Comparison of ENCODE assay signal across 21 mouse cellular contexts in the genomic region with DNA sequence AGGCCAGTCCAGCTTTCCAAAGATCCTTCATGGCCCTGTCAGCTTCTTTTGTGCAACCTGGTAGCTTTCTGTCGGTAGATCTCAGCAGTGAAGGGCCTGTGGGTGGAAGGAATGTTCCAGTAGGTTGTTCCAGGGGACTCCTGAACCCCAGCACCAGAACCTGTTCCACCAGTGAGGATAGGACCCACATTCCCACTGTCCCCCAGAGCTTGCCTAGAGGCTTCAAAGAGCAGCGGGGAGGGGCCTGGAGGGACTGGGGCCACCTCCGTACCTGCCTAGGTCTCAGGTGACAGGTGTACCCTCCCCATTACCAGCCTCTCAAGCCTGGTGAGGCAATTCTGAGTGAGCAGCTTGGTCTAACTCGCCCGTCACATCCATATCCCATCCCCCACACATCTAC. TPM values are rescaled to one million over a fixed set of nuclear protein-coding genes. Genes with fewer than 3 reads are reported as not detected.
DNase-seq lines count a peak whose midpoint lies in the region; ATAC-seq and TF ChIP-seq lines count a peak whose summit lies in the region.
"Had no signal": no experiment of that assay in that cellular context is flagged by ENCODE, and none has a peak within 500 bp of the region (broad histone marks: within the 10 kb centered on the region; RNA-seq: fewer than 3 reads in every experiment).

No protein-coding gene starts in this region.

- intact Hi-C loops in heart, postnatal 36 days (cut with DNase I) = no loop called here

- H3K4me2 ChIP-seq in embryonic facial prominence, embryonic 14.5 days (ENCODE audit: low read depth, low read length) = no peak overlapping the region
- H3K4me2 ChIP-seq in heart, embryonic 12.5 days = no peak overlapping the region
- no peak overlapping the region for H3K4me2 ChIP-seq in lung, embryonic 16.5 days (ENCODE audit: low read depth, low read length)
- H3K4me2 ChIP-seq: embryonic facial prominence, embryonic 12.5 days; hindbrain, embryonic 12.5 days had no signal

- H3K4me1 ChIP-seq in embryonic facial prominence, embryonic 14.5 days (ENCODE audit: control insufficient read depth, insufficient read depth, low read length) = no peaks in the 10 kb centered on the region
- peaks cover 49% of the 10 kb centered on the region for H3K4me1 ChIP-seq in embryonic facial prominence, embryonic 10.5 days
- peaks cover 37% of the 10 kb centered on the region for H3K4me1 ChIP-seq in heart, embryonic 12.5 days (replicated peaks)
- H3K4me1 ChIP-seq in lung, embryonic 16.5 days (replicated peaks; ENCODE audit: control insufficient read depth, insufficient read depth, low read length) = peaks cover 6% of the 10 kb centered on the region; the same call in 1 of the 2 replicates
- no peaks in the 10 kb centered on the region for H3K4me1 ChIP-seq in lung, adult 2 months (ENCODE audit: control insufficient read depth, insufficient read depth, low read length)
- H3K4me1 ChIP-seq: embryonic facial prominence, embryonic 12.5 days had no signal

- H3K36me3 ChIP-seq in embryonic facial prominence, embryonic 14.5 days (ENCODE audit: control insufficient read depth, insufficient read depth, low read length) = no peaks in the 10 kb centered on the region
- H3K36me3 ChIP-seq in embryonic facial prominence, embryonic 10.5 days (replicated peaks) = no peaks in the 10 kb centered on the region
- H3K36me3 ChIP-seq in heart, embryonic 12.5 days = no peaks in the 10 kb centered on the region
- no peaks in the 10 kb centered on the region for H3K36me3 ChIP-seq in lung, embryonic 16.5 days (ENCODE audit: control insufficient read depth, insufficient read depth, low read length)
- H3K36me3 ChIP-seq: embryonic facial prominence, embryonic 12.5 days; hindbrain, embryonic 12.5 days had no signal

- H3K27me3 ChIP-seq in embryonic facial prominence, embryonic 14.5 days (replicated peaks; ENCODE audit: control insufficient read depth, insufficient read depth, low read length) = no peaks in the 10 kb centered on the region; the same call in 1 of the 2 replicates
- H3K27me3 ChIP-seq in embryonic facial prominence, embryonic 10.5 days (replicated peaks; ENCODE audit: low read depth, poor library complexity, severe bottlenecking) = peaks cover 35% of the 10 kb centered on the region
- no peaks in the 10 kb centered on the region for H3K27me3 ChIP-seq in heart, embryonic 12.5 days (replicated peaks)
- H3K27me3 ChIP-seq in lung, embryonic 16.5 days (ENCODE audit: control insufficient read depth, insufficient read depth, low read depth, low read length) = no peaks in the 10 kb centered on the region
- H3K27me3 ChIP-seq: embryonic facial prominence, embryonic 12.5 days had no signal

- no peak for TF ChIP-seq POLR2A in lung, adult 2 months (IDR thresholded peaks at IDR 0.05; ENCODE audit: borderline replicate concordance, extremely low read depth, low read depth, low read length)

- ATAC-seq in embryonic facial prominence, embryonic 14.5 days (ENCODE audit: low read depth) = peak; percentile 32; the same call in 1 of the 2 replicates
- ATAC-seq in heart, embryonic 12.5 days (ENCODE audit: insufficient number of reproducible peaks, low FRiP score) = no peak
- peak; percentile 41 for ATAC-seq in lung, embryonic 16.5 days (ENCODE audit: low read depth)
- ATAC-seq in erythroid progenitor cell, adult 5-6 weeks (replicated peaks; ENCODE audit: low FRiP score, poor library complexity, severe bottlenecking) = no peak
- ATAC-seq: forebrain, embryonic 16.5 days; hindbrain, embryonic 16.5 days; inflammation-experienced regulatory T-cells, adult 6 months; intestine, postnatal 0 days had no signal

- no peak overlapping the region for H3K9ac ChIP-seq in embryonic facial prominence, embryonic 14.5 days (ENCODE audit: low read depth, low read length)
- no peak overlapping the region for H3K9ac ChIP-seq in heart, embryonic 12.5 days
- no peak overlapping the region for H3K9ac ChIP-seq in lung, embryonic 16.5 days (ENCODE audit: low read length)
- H3K9ac ChIP-seq: embryonic facial prominence, embryonic 12.5 days; hindbrain, embryonic 12.5 days had no signal

- H3K9me3 ChIP-seq in embryonic facial prominence, embryonic 14.5 days (ENCODE audit: control insufficient read depth, low read length) = no peaks in the 10 kb centered on the region
- no peaks in the 10 kb centered on the region for H3K9me3 ChIP-seq in embryonic facial prominence, embryonic 10.5 days
- no peaks in the 10 kb centered on the region for H3K9me3 ChIP-seq in heart, embryonic 12.5 days (replicated peaks)
- no peaks in the 10 kb centered on the region for H3K9me3 ChIP-seq in lung, embryonic 16.5 days (ENCODE audit: control insufficient read depth, low read length)
- H3K9me3 ChIP-seq: embryonic facial prominence, embryonic 12.5 days; hindbrain, embryonic 12.5 days had no signal

- no peak overlapping the region for H3K27ac ChIP-seq in embryonic facial prominence, embryonic 14.5 days (replicated peaks; ENCODE audit: low read depth, low read length)
- H3K27ac ChIP-seq in embryonic facial prominence, embryonic 10.5 days (replicated peaks) = no peak overlapping the region; the same call in 1 of the 2 replicates
- H3K27ac ChIP-seq in heart, embryonic 12.5 days (ENCODE audit: poor library complexity, severe bottlenecking) = peak overlapping the region; percentile 78; the same call in 1 of the 2 replicates
- no peak overlapping the region; the same call in 1 of the 2 replicates for H3K27ac ChIP-seq in lung, embryonic 16.5 days (ENCODE audit: low read length)
- H3K27ac ChIP-seq: embryonic facial prominence, embryonic 12.5 days; hindbrain, embryonic 12.5 days had no signal

- 60% methylated on average over 4 of the region's 5 CpGs for WGBS in embryonic facial prominence, embryonic 14.5 days
- 70% methylated on average over 5 of the region's 5 CpGs for WGBS in embryonic facial prominence, embryonic 10.5 days
- 70% methylated on average over 5 of the region's 5 CpGs for WGBS in heart, embryonic 12.5 days
- 44% methylated on average over 5 of the region's 5 CpGs for WGBS in lung, embryonic 16.5 days
- 64% methylated on average over 5 of the region's 5 CpGs for WGBS in lung, adult 2 months

- no peak for TF ChIP-seq CTCF in lung, adult 2 months (IDR thresholded peaks at IDR 0.05; ENCODE audit: insufficient read depth, low read length)

- DNase-seq in embryonic facial prominence, embryonic 14.5 days (ENCODE audit: low spot score) = peak; percentile 12
- DNase-seq in embryonic facial prominence, embryonic 10.5 days (ENCODE audit: low spot score) = no peak
- no peak for DNase-seq in heart, postnatal 36 days
- DNase-seq in lung, adult 2 months = no peak
- DNase-seq: adrenal gland, postnatal 10 days; cerebellum, adult 11 months; cerebellum, adult 8-10 months; cerebellum, postnatal 14 days; embryo, embryonic 11 days; gastrocnemius, postnatal 10 days; heart, adult 18-20 months had no signal

- H3K4me3 ChIP-seq in embryonic facial prominence, embryonic 14.5 days (ENCODE audit: low read depth, low read length) = no peak overlapping the region
- no peak overlapping the region for H3K4me3 ChIP-seq in embryonic facial prominence, embryonic 10.5 days
- H3K4me3 ChIP-seq in heart, embryonic 12.5 days = no peak overlapping the region
- no peak overlapping the region for H3K4me3 ChIP-seq in lung, embryonic 16.5 days (ENCODE audit: low read length)
- no peak overlapping the region for H3K4me3 ChIP-seq in lung, adult 2 months (replicated peaks; ENCODE audit: extremely low read depth, low read depth, low read length)
- H3K4me3 ChIP-seq: embryonic facial prominence, embryonic 12.5 days; hindbrain, embryonic 12.5 days had no signal

RNA-seq across cellular contexts. Expression of a gene that starts 6.0 kb away (rescaled TPM):
- polyA plus RNA-seq in embryonic facial prominence, embryonic 14.5 days (2014; fragmentation: Nextera tagmentation; extraction: Ambion mirVana) = 1.6 and 2.2 TPM in 2 replicates
- 2.1 and 2.4 TPM in 2 replicates for polyA plus RNA-seq in embryonic facial prominence, embryonic 10.5 days (2016; fragmentation: Nextera tagmentation; extraction: Ambion mirVana)
- polyA plus RNA-seq in heart, embryonic 12.5 days (2016; fragmentation: Nextera tagmentation; extraction: Ambion mirVana) = 13.5 TPM in 2 replicates
- total RNA-seq in heart, postnatal 36 days (2021) = 1 to 10 TPM; 7.3 to 9.3 TPM
- 2.9 and 3.2 TPM in 2 replicates for polyA plus RNA-seq in lung, embryonic 16.5 days (2015; fragmentation: Nextera tagmentation; extraction: Ambion mirVana)
- 3.0 and 4.3 TPM in 2 replicates for polyA plus RNA-seq in lung, adult 2 months (2012; rRNA removed)
- total RNA-seq in erythroid progenitor cell, adult 5-6 weeks (2015; ENCODE audit: low replicate concordance) = not detected in 2 replicates
- total RNA-seq in erythroid progenitor cell, adult 5-6 weeks (2017; ENCODE audit: low replicate concordance) = not detected in 2 replicates
- total RNA-seq: MEL had no signal

RNA-seq across cellular contexts. Expression of a gene that starts 22.8 kb away (rescaled TPM):
- polyA plus RNA-seq in embryonic facial prominence, embryonic 14.5 days (2014; fragmentation: Nextera tagmentation; extraction: Ambion mirVana) = 33.3 and 37.8 TPM in 2 replicates
- 48.3 and 51.5 TPM in 2 replicates for polyA plus RNA-seq in embryonic facial prominence, embryonic 10.5 days (2016; fragmentation: Nextera tagmentation; extraction: Ambion mirVana)
- 46.5 and 48.2 TPM in 2 replicates for polyA plus RNA-seq in heart, embryonic 12.5 days (2016; fragmentation: Nextera tagmentation; extraction: Ambion mirVana)
- total RNA-seq in heart, postnatal 36 days (2021) = 10 to 100 TPM; 26.2 to 26.6 TPM
- polyA plus RNA-seq in lung, embryonic 16.5 days (2015; fragmentation: Nextera tagmentation; extraction: Ambion mirVana) = 45.6 and 49.6 TPM in 2 replicates
- 21.2 and 21.5 TPM in 2 replicates for polyA plus RNA-seq in lung, adult 2 months (2012; rRNA removed)
- 12.2 and 13.3 TPM in 2 replicates for total RNA-seq in erythroid progenitor cell, adult 5-6 weeks (2015; ENCODE audit: low replicate concordance)
- total RNA-seq in erythroid progenitor cell, adult 5-6 weeks (2017; ENCODE audit: low replicate concordance) = 9.6 and 13.5 TPM in 2 replicates

Comparison
In these comparisons a context has a peak if more than half of its experiments do, and no peak if none do; other contexts are left out.
1. ATAC-seq: peak in embryonic facial prominence, embryonic 14.5 days (single experiment) and lung, embryonic 16.5 days (single experiment); none in heart, embryonic 12.5 days (single experiment) and erythroid progenitor cell, adult 5-6 weeks (single experiment).